Mouse (Mus musculus) hindbrain, embryonic 14.5 days (tissue): Measurements from ENCODE around the gene Nhp2. TPM values are rescaled to one million over a fixed set of nuclear protein-coding genes. Genes with fewer than 3 reads are reported as not detected.

Source experiments
- ATAC-seq: fragments of 200-750 bp; cut with Nextera tagmentation; 2 replicates; pipeline ENCODE4 v1.8.0; 2017; ENCODE audit warnings: moderate number of reproducible peaks, mild to moderate bottlenecking, moderate TSS enrichment, moderate library complexity; ENCODE audit not compliant: low FRiP score
- DNase-seq: peaks from one replicate; pipeline ENCODE4 v3.0.0-alpha.2; 2015; ENCODE audit warnings: low spot score
- H3K27ac ChIP-seq: fragments of 300-500 bp; sonication (generic); 2 replicates; pipeline ENCODE4 v1.5.1; 2014; ENCODE audit warnings: mild to moderate bottlenecking, moderate library complexity
- H3K27me3 ChIP-seq: fragments of 300-500 bp; sonication (generic); 2 replicates; pipeline ENCODE4 v1.6.1; 2014; ENCODE audit warnings: mild to moderate bottlenecking, low read length, mixed read lengths; ENCODE audit not compliant: control insufficient read depth, insufficient read depth
- H3K36me3 ChIP-seq: fragments of 300-500 bp; sonication (generic); replicated peaks from 2 replicates; pipeline ENCODE4 v1.6.1; 2014; ENCODE audit not compliant: control insufficient read depth, insufficient read depth
- H3K4me1 ChIP-seq: fragments of 300-500 bp; sonication (generic); replicated peaks from 2 replicates; pipeline ENCODE4 v1.6.1; 2014; ENCODE audit warnings: antibody characterized with exemption, low read length, mixed read lengths; ENCODE audit not compliant: control insufficient read depth, insufficient read depth
- H3K4me2 ChIP-seq: fragments of 300-500 bp; sonication (generic); replicated peaks from 2 replicates; pipeline ENCODE4 v1.6.1; 2014; ENCODE audit warnings: mild to moderate bottlenecking, moderate library complexity
- H3K4me3 ChIP-seq: fragments of 300-500 bp; sonication (generic); replicated peaks from 2 replicates; pipeline ENCODE4 v1.5.1; 2014; ENCODE audit warnings: mild to moderate bottlenecking, low read length
- H3K9ac ChIP-seq: fragments of 300-500 bp; sonication (generic); 2 replicates; pipeline ENCODE4 v1.6.1; 2014
- H3K9me3 ChIP-seq: fragments of 300-500 bp; sonication (generic); 2 replicates; pipeline ENCODE4 v1.6.1; 2016; ENCODE audit warnings: low read length; ENCODE audit not compliant: control insufficient read depth
- WGBS: fragments of 180-500 bp; shearing (Covaris S2); extraction: QIAGEN DNeasy Blood & Tissue Kit; methylation state at CpG from one replicate; pipeline ENCODE4 v1.1.7; 2014; 5-methylcytosine and 5-hydroxymethylcytosine counted together
- polyA plus RNA-seq: library from polyadenylated mRNA; unstranded; fragments of >200 nt; fragmentation: Nextera tagmentation; extraction: Ambion mirVana; gene quantifications from 2 replicates; pipeline ENCODE4 v1.2.1, GENCODE M21; 2014

Gene Nhp2
- polyA plus RNA-seq, 1 experiment from 2014 or later, result 118 TPM

- ATAC-seq (no peak), DNase-seq (no peak)
- Histone ChIP-seq H3K36me3 (peaks cover 58% of the 10 kb centered on the region), H3K4me1 (peaks cover 8% of the 10 kb centered on the region), H3K27ac (no peak overlapping the region), H3K4me2 (no peak overlapping the region), H3K27me3 (no peaks in the 10 kb centered on the region), H3K9ac (no peak overlapping the region), H3K9me3 (no peaks in the 10 kb centered on the region), H3K4me3 (no peak overlapping the region)
- 97% methylated on average over 1 of the region's 1 CpGs for WGBS
These were observed 32.5 kb upstream of the Nhp2 start for GRCm38 (mm10) chr11:51587059-51587458.

- Histone ChIP-seq H3K4me3 (no peak overlapping the region), H3K27me3 (no peaks in the 10 kb centered on the region), H3K36me3 (peaks cover 75% of the 10 kb centered on the region), H3K4me1 (peaks cover 3% of the 10 kb centered on the region), H3K27ac (no peak overlapping the region), H3K4me2 (no peak overlapping the region), H3K9ac (no peak overlapping the region), H3K9me3 (no peaks in the 10 kb centered on the region)
- ATAC-seq (no peak), DNase-seq (no peak)
- WGBS, result 99% methylated on average over 3 of the region's 3 CpGs
These were observed 30.7 kb upstream of the Nhp2 start for GRCm38 (mm10) chr11:51588833-51589232.

GRCm38 (mm10) chr11:51590002-51590401, 29.5 kb upstream of the Nhp2 start:
- Histone ChIP-seq H3K4me2 (no peak overlapping the region), H3K9ac (no peak overlapping the region), H3K9me3 (no peaks in the 10 kb centered on the region), H3K27ac (no peak overlapping the region), H3K4me3 (no peak overlapping the region), H3K27me3 (no peaks in the 10 kb centered on the region), H3K4me1 (no peaks in the 10 kb centered on the region), H3K36me3 (peaks cover 87% of the 10 kb centered on the region)
- ATAC-seq (no peak), DNase-seq (no peak)

GRCm38 (mm10) chr11:51591168-51591567, 28.4 kb upstream of the Nhp2 start:
- Histone ChIP-seq H3K27me3 (no peaks in the 10 kb centered on the region), H3K4me2 (no peak overlapping the region), H3K4me3 (no peak overlapping the region), H3K9ac (no peak overlapping the region), H3K9me3 (no peaks in the 10 kb centered on the region), H3K36me3 (peaks cover 99% of the 10 kb centered on the region), H3K4me1 (no peaks in the 10 kb centered on the region), H3K27ac (no peak overlapping the region)
- DNase-seq (no peak), ATAC-seq (no peak)
- WGBS, result 74% methylated on average over 7 of the region's 7 CpGs

- no peak for ATAC-seq
- Histone ChIP-seq H3K9ac (no peak overlapping the region), H3K4me1 (no peaks in the 10 kb centered on the region), H3K27ac (no peak overlapping the region), H3K4me3 (no peak overlapping the region), H3K27me3 (no peaks in the 10 kb centered on the region), H3K36me3 (peaks cover 99% of the 10 kb centered on the region), H3K4me2 (no peak overlapping the region), H3K9me3 (no peaks in the 10 kb centered on the region)
- whole genome bisulfite sequencing, result 95% methylated on average over 7 of the region's 7 CpGs
- no peak for DNase-seq
These were observed 27.6 kb upstream of the Nhp2 start for GRCm38 (mm10) chr11:51591915-51592314.

GRCm38 (mm10) chr11:51593368-51593767, 26.2 kb upstream of the Nhp2 start:
- H3K36me3 ChIP-seq, result peaks cover 99% of the 10 kb centered on the region
- H3K4me3 ChIP-seq, result no peak overlapping the region
- H3K4me1 ChIP-seq, result no peaks in the 10 kb centered on the region
- H3K9ac ChIP-seq, result no peak overlapping the region
- H3K9me3 ChIP-seq, result no peaks in the 10 kb centered on the region
- WGBS, result 94% methylated on average over 4 of the region's 4 CpGs
- no peak overlapping the region for H3K27ac ChIP-seq
- H3K4me2 ChIP-seq, result no peak overlapping the region
- no peak for DNase-seq
- no peaks in the 10 kb centered on the region for H3K27me3 ChIP-seq
- ATAC-seq, result no peak

- 93% methylated on average over 6 of the region's 6 CpGs for WGBS
- ATAC-seq, result no peak
- H3K27me3 ChIP-seq, result no peaks in the 10 kb centered on the region
- DNase-seq, result no peak
- H3K4me2 ChIP-seq, result no peak overlapping the region
- no peaks in the 10 kb centered on the region for H3K4me1 ChIP-seq
- H3K9ac ChIP-seq, result no peak overlapping the region
- H3K9me3 ChIP-seq, result no peaks in the 10 kb centered on the region
- H3K4me3 ChIP-seq, result no peak overlapping the region
- peaks cover 99% of the 10 kb centered on the region for H3K36me3 ChIP-seq
- H3K27ac ChIP-seq, result no peak overlapping the region
These were observed 25.7 kb upstream of the Nhp2 start for GRCm38 (mm10) chr11:51593849-51594248.

- Histone ChIP-seq H3K4me3 (no peak overlapping the region), H3K36me3 (peaks cover 99% of the 10 kb centered on the region), H3K9ac (no peak overlapping the region), H3K27ac (no peak overlapping the region), H3K4me1 (no peaks in the 10 kb centered on the region), H3K4me2 (no peak overlapping the region), H3K9me3 (no peaks in the 10 kb centered on the region), H3K27me3 (no peaks in the 10 kb centered on the region)
- no peak for DNase-seq
- no peak for ATAC-seq
- WGBS, result 81% methylated on average over 3 of the region's 3 CpGs
These were observed 24.7 kb upstream of the Nhp2 start for GRCm38 (mm10) chr11:51594715-51595350.

GRCm38 (mm10) chr11:51595459-51596083, 24.0 kb upstream of the Nhp2 start:
- Histone ChIP-seq H3K4me1 (no peaks in the 10 kb centered on the region), H3K36me3 (peaks cover 100% of the 10 kb centered on the region), H3K9me3 (no peaks in the 10 kb centered on the region), H3K27me3 (no peaks in the 10 kb centered on the region), H3K4me3 (no peak overlapping the region), H3K4me2 (no peak overlapping the region), H3K9ac (no peak overlapping the region), H3K27ac (no peak overlapping the region)
- ATAC-seq (no peak), DNase-seq (no peak)
- 86% methylated on average over 1 of the region's 1 CpGs for WGBS
